9 mouse cellular contexts compared by ENCODE assay signal in genomic region chr7:78439361-78440120, GRCm38 (mm10).
DNase-seq lines count a peak whose midpoint lies in the region; ATAC-seq and TF ChIP-seq lines count a peak whose summit lies in the region.
"Had no signal": no experiment of that assay in that cellular context is flagged by ENCODE, and none has a peak within 500 bp of the region (broad histone marks: within the 10 kb centered on the region; RNA-seq: fewer than 3 reads in every experiment).

No protein-coding gene starts in this region.

- H3K27ac ChIP-seq in kidney, embryonic 16.5 days (ENCODE audit: low read length): no peak overlapping the region
- no peak overlapping the region for H3K27ac ChIP-seq in stomach, postnatal 0 days (replicated peaks)
- H3K27ac ChIP-seq in liver, postnatal 0 days (ENCODE audit: low read depth): no peak overlapping the region

- H3K27me3 ChIP-seq in kidney, embryonic 16.5 days (ENCODE audit: insufficient read depth, low read length): no peaks in the 10 kb centered on the region
- no peaks in the 10 kb centered on the region for H3K27me3 ChIP-seq in stomach, postnatal 0 days (ENCODE audit: control insufficient read depth, insufficient read depth, low read length)
- H3K27me3 ChIP-seq in liver, postnatal 0 days (ENCODE audit: insufficient read depth, low read length): no peaks in the 10 kb centered on the region

- DNase-seq in kidney, postnatal 4 days: peak; percentile 4 to 17
- peak; percentile 31 for DNase-seq in adipocyte (ENCODE audit: low spot score)
- peak; percentile 82 to 87 for DNase-seq in cerebellum, postnatal 14 days
- DNase-seq in heart, postnatal 4 days: peak; percentile 69
- DNase-seq in stomach, postnatal 0 days (ENCODE audit: low spot score): no peak
- DNase-seq in urinary bladder, postnatal 4 days (ENCODE audit: low spot score in 2 of 2): no peak
- DNase-seq in liver, postnatal 0 days: no peak
- DNase-seq: lung, adult 18-20 months had no signal

- no peak for TF ChIP-seq CTCF in stomach, postnatal 0 days (IDR thresholded peaks at IDR 0.05; ENCODE audit: low read depth)
- no peak for TF ChIP-seq CTCF in liver, postnatal 0 days (IDR thresholded peaks at IDR 0.05; ENCODE audit: low read depth)

- WGBS in kidney, embryonic 16.5 days: 76% methylated on average over 9 of the region's 9 CpGs
- 51% methylated on average over 9 of the region's 9 CpGs for WGBS in stomach, postnatal 0 days
- whole genome bisulfite sequencing in liver, postnatal 0 days (ENCODE audit: insufficient replicate concordance): 64% methylated on average over 9 of the region's 9 CpGs

- no peaks in the 10 kb centered on the region for H3K36me3 ChIP-seq in kidney, embryonic 16.5 days (ENCODE audit: insufficient read depth, low read length)
- H3K36me3 ChIP-seq in stomach, postnatal 0 days (ENCODE audit: control insufficient read depth, insufficient read depth, low read length): no peaks in the 10 kb centered on the region
- H3K36me3 ChIP-seq in liver, postnatal 0 days (replicated peaks; ENCODE audit: insufficient read depth, low read length): no peaks in the 10 kb centered on the region

- H3K4me2 ChIP-seq in kidney, embryonic 16.5 days (replicated peaks; ENCODE audit: low read depth, low read length): no peak overlapping the region
- H3K4me2 ChIP-seq in stomach, postnatal 0 days (replicated peaks; ENCODE audit: low read depth): no peak overlapping the region
- H3K4me2 ChIP-seq in liver, postnatal 0 days (ENCODE audit: low read depth, low read length): no peak overlapping the region

- no peak overlapping the region for H3K9ac ChIP-seq in kidney, embryonic 16.5 days (replicated peaks; ENCODE audit: low read length)
- no peak overlapping the region for H3K9ac ChIP-seq in stomach, postnatal 0 days (ENCODE audit: low read length)
- no peak overlapping the region for H3K9ac ChIP-seq in liver, postnatal 0 days (replicated peaks)

- no peaks in the 10 kb centered on the region for H3K9me3 ChIP-seq in kidney, embryonic 16.5 days (ENCODE audit: low read length)
- no peaks in the 10 kb centered on the region for H3K9me3 ChIP-seq in stomach, postnatal 0 days (ENCODE audit: control insufficient read depth, low read length)
- H3K9me3 ChIP-seq in liver, postnatal 0 days (ENCODE audit: low read length): no peaks in the 10 kb centered on the region

- TF ChIP-seq EP300 in stomach, postnatal 0 days (optimal IDR thresholded peaks at IDR 0.05): no peak
- no peak for TF ChIP-seq EP300 in liver, postnatal 0 days (IDR thresholded peaks at IDR 0.05; ENCODE audit: low read depth)

- H3K4me3 ChIP-seq in kidney, embryonic 16.5 days (ENCODE audit: low read length): no peak overlapping the region
- no peak overlapping the region for H3K4me3 ChIP-seq in stomach, postnatal 0 days (ENCODE audit: low read depth, low read length)
- no peak overlapping the region for H3K4me3 ChIP-seq in liver, postnatal 0 days (ENCODE audit: low read depth, low read length)

- no peaks in the 10 kb centered on the region for H3K4me1 ChIP-seq in kidney, embryonic 16.5 days (ENCODE audit: insufficient read depth, low read length)
- no peaks in the 10 kb centered on the region for H3K4me1 ChIP-seq in stomach, postnatal 0 days (replicated peaks; ENCODE audit: control insufficient read depth, insufficient read depth)
- H3K4me1 ChIP-seq in liver, postnatal 0 days (ENCODE audit: insufficient read depth): no peaks in the 10 kb centered on the region

- no peak for ATAC-seq in kidney, embryonic 16.5 days (ENCODE audit: low FRiP score, low TSS enrichment)
- no peak for ATAC-seq in stomach, postnatal 0 days (ENCODE audit: low FRiP score, low TSS enrichment)
- ATAC-seq in liver, postnatal 0 days: no peak

Comparison
In these comparisons a context has a peak if more than half of its experiments do, and no peak if none do; other contexts are left out.
1. DNase-seq: peak in kidney, postnatal 4 days (2 of 2), adipocyte (single experiment), cerebellum, postnatal 14 days (2 of 2) and heart, postnatal 4 days (single experiment); none in stomach, postnatal 0 days (single experiment), urinary bladder, postnatal 4 days (0 of 2) and liver, postnatal 0 days (single experiment).